Mouse (Mus musculus) embryo, embryonic 11.5 days (tissue): Measurements from ENCODE around the gene Kdm6b.
A peak's percentile ranks its signal among the peaks of the same experiment; 100 is the strongest.

ENCODE experiments used
- DNase-seq: peaks from one replicate; pipeline ENCODE4 v3.0.0-alpha.2; 2012; ENCODE audit warnings: low read depth, low spot score

Kdm6b gene

DNA sequence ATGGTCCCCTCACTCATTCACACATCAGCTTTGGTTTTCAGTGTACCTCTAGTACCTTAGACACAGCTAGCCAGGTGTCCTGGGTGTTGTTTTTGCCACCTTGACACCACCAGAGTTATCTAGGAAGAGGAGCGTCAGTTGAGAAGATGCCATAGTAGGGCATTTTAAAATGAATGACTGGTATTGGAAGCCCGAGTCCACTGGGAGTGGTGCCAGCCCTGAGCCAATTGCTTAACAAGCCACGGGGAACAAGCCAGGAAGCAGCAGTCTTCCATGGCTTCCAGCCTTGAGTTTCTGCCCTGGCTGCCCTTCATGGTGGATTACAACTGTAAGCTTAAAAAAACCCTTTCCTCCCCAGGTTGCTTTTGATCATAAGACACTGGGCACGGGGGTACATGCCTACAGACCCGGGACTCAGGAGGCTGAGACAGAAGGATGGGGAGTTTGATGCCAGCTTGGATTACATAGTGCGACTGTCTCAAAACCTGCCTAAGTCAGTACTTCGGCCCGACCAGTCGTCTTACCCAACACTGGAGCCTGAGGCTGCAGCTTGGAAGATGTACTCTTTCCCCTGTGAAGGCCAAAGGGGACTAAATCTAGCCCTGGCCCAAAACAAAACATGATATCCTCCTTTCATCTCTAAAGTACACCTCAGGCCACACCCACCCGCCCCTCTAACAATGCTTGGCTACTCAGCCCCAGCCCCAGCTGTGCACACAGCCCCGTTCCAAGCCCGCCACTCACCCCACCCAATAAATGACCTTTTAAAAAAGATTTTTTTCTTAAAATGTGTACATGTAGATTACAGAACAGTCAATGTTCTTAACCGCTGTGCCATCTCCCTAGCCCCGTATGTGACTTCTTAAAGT is 23.7 kb downstream of the Kdm6b start:
- DNase-seq: no peak

GRCm38 (mm10) chr11:69388680-69389079 is 24.8 kb downstream of the Kdm6b start:
- DNase-seq: no peak

GRCm38 (mm10) chr11:69386758-69387157 is 26.7 kb downstream of the Kdm6b start:
- no peak for DNase-seq

DNA sequence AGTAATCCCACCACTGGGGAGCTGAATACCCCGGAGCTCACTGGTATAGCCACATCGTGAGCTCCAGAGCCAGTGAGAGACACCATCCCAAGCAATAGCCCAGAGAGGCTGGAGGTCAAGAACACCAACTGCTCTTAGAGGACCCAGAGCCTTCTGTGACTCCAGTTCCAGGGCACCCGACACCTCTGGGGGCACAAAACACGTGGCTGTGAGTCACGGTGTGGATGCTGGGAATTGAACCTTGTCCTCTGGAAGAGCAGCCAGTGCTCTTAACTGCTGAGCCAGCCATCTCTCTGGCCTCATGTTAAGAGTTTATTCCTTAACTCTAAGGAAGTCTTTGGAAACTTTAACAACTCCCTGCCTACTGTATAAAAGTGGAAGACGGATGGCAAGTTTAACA is 28.5 kb downstream of the Kdm6b start:
- DNase-seq: no peak

- no peak for DNase-seq
These were observed 30.9 kb downstream of the Kdm6b start for GRCm38 (mm10) chr11:69382478-69383105.

- DNase-seq: no peak
These were observed 32.1 kb downstream of the Kdm6b start for GRCm38 (mm10) chr11:69381356-69381755.

GRCm38 (mm10) chr11:69379600-69379999 is 33.9 kb downstream of the Kdm6b start:
- DNase-seq: no peak

- no peak for DNase-seq
These were observed 35.7 kb downstream of the Kdm6b start for GRCm38 (mm10) chr11:69377766-69378165.

DNA sequence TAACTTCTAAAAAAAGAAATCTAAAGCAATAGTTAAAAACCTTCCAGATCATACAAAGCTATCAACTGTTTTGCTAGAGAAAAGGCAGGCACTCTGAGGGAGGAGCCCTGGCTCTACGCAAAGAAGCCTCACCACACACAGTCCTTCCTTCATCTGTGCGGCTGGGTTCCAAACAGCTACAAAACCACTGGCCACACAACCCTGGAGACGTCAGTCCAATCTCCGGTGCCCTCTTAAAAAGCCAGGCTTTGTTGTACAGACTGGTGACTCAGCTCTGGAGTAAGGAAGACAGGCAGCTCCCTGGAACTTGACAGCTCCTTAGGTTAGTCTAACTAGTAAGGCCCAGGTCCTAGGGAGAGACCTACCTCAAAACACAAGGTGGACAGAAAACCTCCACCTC is 37.8 kb downstream of the Kdm6b start:
- DNase-seq: no peak

- DNase-seq: no peak
These were observed 40.1 kb downstream of the Kdm6b start for GRCm38 (mm10) chr11:69373223-69373965.

GRCm38 (mm10) chr11:69372780-69373170 is 40.7 kb downstream of the Kdm6b start:
- DNase-seq: no peak

DNA sequence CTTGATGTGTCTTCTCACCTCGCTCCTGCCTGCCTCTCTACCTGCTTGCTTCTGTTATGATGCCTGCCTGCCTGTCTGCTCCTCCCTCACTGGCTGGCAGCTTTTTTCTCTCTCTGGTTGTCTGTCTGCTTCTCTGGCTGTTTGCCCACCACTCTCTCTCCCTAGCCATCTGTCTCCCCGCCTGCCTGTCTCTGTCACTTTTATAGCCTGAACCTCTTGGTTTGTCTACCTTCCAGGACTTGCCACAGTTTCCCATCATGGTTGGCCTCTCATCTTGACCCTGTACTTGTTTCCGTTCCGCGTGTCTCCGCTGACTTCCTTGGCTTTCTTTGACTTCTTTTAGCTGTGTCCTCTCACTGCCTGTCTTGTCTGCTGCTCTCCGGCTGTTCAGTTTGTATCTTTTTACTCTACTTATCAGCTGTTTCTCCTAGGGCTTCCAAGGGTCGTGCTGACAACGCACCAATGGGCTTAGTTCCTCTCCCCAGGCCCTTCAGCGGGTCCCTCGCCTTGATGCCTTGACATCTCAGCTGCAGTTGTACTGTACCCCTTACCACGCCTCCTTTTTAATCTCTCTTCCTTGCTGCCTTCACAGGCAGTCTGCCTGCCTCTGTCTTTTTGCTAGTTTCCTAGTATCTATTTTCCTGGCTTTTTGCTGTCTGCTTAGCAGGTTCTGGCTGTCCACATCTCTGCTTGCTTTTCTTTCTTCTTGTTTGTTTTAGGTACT is 41.3 kb downstream of the Kdm6b start:
- no peak for DNase-seq

GRCm38 (mm10) chr11:69371601-69372000 is 41.9 kb downstream of the Kdm6b start:
- DNase-seq: no peak

DNA sequence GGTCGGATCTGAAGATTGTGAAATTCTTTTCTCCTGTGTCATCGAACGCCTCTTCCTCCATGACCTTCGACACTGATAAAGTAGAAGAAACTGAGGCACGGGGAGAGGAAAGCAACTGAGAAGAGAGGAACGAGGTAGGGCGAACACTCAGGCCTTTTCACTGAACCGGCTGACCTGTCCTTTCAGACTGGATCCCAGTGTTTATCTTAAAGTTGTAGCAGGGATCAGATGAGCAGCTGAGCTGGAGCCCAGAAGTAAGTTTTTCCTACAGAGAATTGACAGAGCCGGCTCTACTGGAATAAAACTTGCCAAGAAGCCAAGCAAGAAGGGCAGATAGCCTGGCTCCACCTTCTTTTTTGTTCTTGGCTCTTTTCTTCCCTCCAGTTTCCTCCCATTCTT is 42.7 kb downstream of the Kdm6b start:
- DNase-seq: no peak

DNA sequence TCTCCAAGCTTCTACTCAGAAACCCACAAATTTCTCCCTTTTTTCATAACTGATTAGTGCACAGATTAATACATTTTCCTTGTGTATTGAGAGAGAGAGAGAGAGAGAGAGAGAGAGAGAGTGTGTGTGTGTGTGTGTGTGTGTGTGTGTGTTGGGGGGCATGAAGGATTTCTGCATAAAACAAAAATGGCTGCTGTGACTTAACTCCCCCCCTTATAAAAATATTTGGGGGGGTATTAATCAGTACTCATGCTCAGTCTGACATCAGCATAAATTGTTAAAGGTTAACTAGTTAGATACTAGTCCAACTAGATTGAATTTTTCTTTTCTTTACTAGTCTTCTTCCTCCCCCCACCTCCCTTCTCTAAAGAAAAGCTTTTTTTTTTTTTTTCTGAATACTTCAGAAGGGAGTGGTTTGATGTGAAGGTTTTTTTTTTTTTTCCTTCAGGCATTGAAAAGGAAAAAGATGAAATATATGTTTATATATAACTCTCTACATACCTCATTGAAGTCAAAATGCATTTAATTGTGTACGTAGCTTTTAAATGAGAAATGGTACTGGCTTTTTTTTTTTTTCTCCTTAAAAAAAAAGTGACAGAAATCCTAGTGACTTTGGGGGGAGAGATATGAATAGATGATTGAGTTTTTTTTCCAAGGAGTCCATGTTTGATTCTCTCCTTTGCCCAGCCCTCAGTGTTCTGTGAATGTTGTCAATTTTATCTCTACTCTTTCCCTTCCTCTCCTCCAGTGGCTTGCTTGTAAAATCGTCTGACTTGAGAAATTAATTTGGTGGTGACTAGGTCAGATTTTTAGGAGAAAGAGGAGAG is 43.3 kb downstream of the Kdm6b start:
- DNase-seq: no peak

- DNase-seq: no peak
These were observed 44.1 kb downstream of the Kdm6b start, which contains the start of gene Chd3 for GRCm38 (mm10) chr11:69369215-69369989. Chd3 (minus strand) TSS chr11:69369406.

GRCm38 (mm10) chr11:69368356-69369214 is 44.9 kb downstream of the Kdm6b start:
- DNase-seq: no peak

DNA sequence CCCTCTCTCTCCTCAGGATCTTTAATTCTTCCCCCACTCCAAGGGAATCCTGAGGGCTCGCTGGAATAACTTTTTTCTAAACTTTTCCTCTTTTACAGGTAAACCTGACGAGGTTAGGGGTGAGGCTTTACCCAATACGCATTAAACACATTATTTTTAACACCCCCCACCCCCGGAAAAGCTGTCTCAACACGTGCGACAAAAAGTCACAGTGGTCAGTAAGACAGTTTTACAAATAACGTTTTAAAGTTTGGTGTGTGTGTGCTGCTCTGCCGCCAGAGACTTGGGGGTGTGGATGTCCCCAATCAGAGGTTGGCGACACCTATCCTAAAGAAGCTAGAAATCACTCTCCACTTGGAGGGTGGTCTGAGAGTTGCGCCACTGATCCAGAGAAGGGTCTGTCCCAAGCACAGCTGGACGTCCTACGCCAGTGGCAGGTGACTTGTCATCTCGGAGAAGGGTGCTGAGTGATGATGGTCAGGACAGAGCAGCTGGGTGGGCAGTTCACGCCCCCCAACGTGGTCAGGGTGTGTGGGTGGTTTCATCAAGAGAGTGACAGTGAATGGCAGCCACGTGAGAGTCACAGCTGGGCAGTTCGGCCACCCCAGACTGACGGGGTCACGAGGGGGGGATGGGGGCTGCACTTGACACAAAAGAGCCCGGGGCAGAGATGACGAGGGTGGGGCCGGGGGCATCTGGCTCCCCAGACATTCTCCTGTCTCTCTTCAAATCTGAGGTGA is 45.7 kb downstream of the Kdm6b start:
- DNase-seq: peak; percentile 43
